Comparison of ENCODE assay signal across 8 mouse cellular contexts in genomic region chr2:128396008-128396346, GRCm38 (mm10).
DNase-seq lines count a peak whose midpoint lies in the region; ATAC-seq lines count a peak whose summit lies in the region.

No protein-coding gene starts in this region.

- H3K4me2 ChIP-seq in heart, embryonic 16.5 days (ENCODE audit: low read depth, low read length), result no peak overlapping the region
- no peak overlapping the region for H3K4me2 ChIP-seq in liver, embryonic 13.5 days
- H3K4me2 ChIP-seq in neural tube, embryonic 11.5 days (ENCODE audit: low read depth), result no peak overlapping the region
- H3K4me2 ChIP-seq in stomach, embryonic 16.5 days (ENCODE audit: low read depth, low read length), result no peak overlapping the region

- DNase-seq in c-Kit-negative CD71-positive TER-119-positive erythroid progenitor cells, embryonic 14.5 days (ENCODE audit: low read depth, low spot score), result peak; percentile 19
- peak; percentile 86 for DNase-seq in forebrain, embryonic 10.5 days (ENCODE audit: extremely low spot score, low spot score)
- DNase-seq in kidney, postnatal 25 days, result peak; percentile 91 to 97
- peak; percentile 61 for DNase-seq in liver, embryonic 13.5 days
- DNase-seq in neural tube, embryonic 11.5 days (ENCODE audit: low spot score), result peak; percentile 92

- H3K4me1 ChIP-seq in forebrain, embryonic 10.5 days, result peaks cover 44% of the 10 kb centered on the region
- H3K4me1 ChIP-seq in heart, embryonic 16.5 days (ENCODE audit: control insufficient read depth, insufficient read depth, low read length), result peaks cover 25% of the 10 kb centered on the region
- peaks cover 18% of the 10 kb centered on the region for H3K4me1 ChIP-seq in liver, embryonic 13.5 days (replicated peaks)
- H3K4me1 ChIP-seq in neural tube, embryonic 11.5 days (ENCODE audit: control insufficient read depth, insufficient read depth, low read length), result no peaks in the 10 kb centered on the region; the same call in 1 of the 2 replicates
- H3K4me1 ChIP-seq in stomach, embryonic 16.5 days (ENCODE audit: control insufficient read depth, insufficient read depth, low read length), result peaks cover 4% of the 10 kb centered on the region

- no peak overlapping the region for H3K27ac ChIP-seq in forebrain, embryonic 10.5 days
- no peak overlapping the region for H3K27ac ChIP-seq in heart, embryonic 16.5 days (ENCODE audit: low read length)
- H3K27ac ChIP-seq in liver, embryonic 13.5 days, result no peak overlapping the region
- H3K27ac ChIP-seq in neural tube, embryonic 11.5 days (ENCODE audit: low read depth, low read length), result no peak overlapping the region
- no peak overlapping the region for H3K27ac ChIP-seq in stomach, embryonic 16.5 days (ENCODE audit: low read length)

- no peaks in the 10 kb centered on the region for H3K9me3 ChIP-seq in forebrain, embryonic 10.5 days
- H3K9me3 ChIP-seq in heart, embryonic 16.5 days (replicated peaks; ENCODE audit: control insufficient read depth, low read length), result no peaks in the 10 kb centered on the region
- H3K9me3 ChIP-seq in liver, embryonic 13.5 days (replicated peaks), result no peaks in the 10 kb centered on the region
- H3K9me3 ChIP-seq in neural tube, embryonic 11.5 days (ENCODE audit: control insufficient read depth, low read length), result no peaks in the 10 kb centered on the region
- H3K9me3 ChIP-seq in stomach, embryonic 16.5 days (replicated peaks; ENCODE audit: control insufficient read depth, low read length), result no peaks in the 10 kb centered on the region

- H3K27me3 ChIP-seq in forebrain, embryonic 10.5 days (ENCODE audit: poor library complexity, severe bottlenecking), result peaks cover 34% of the 10 kb centered on the region
- no peaks in the 10 kb centered on the region for H3K27me3 ChIP-seq in heart, embryonic 16.5 days (ENCODE audit: control insufficient read depth, insufficient read depth, low read length)
- peaks cover 26% of the 10 kb centered on the region for H3K27me3 ChIP-seq in liver, embryonic 13.5 days
- H3K27me3 ChIP-seq in neural tube, embryonic 11.5 days (ENCODE audit: control insufficient read depth, insufficient read depth, low read length), result no peaks in the 10 kb centered on the region
- H3K27me3 ChIP-seq in stomach, embryonic 16.5 days (ENCODE audit: control insufficient read depth, insufficient read depth, low read length), result no peaks in the 10 kb centered on the region

- peak; percentile 88 for ATAC-seq in CD4-positive, CD25-positive, alpha-beta regulatory T cell, adult 4 months
- ATAC-seq in heart, embryonic 16.5 days (replicated peaks; ENCODE audit: extremely low read depth, insufficient read depth, low FRiP score), result peak; percentile 81
- ATAC-seq in liver, embryonic 13.5 days (ENCODE audit: low read depth), result peak; percentile 67
- ATAC-seq in neural tube, embryonic 11.5 days (ENCODE audit: insufficient read depth, low FRiP score, low TSS enrichment), result peak; percentile 77
- ATAC-seq in stomach, embryonic 16.5 days (ENCODE audit: insufficient read depth, low FRiP score), result peak; percentile 88

- no peaks in the 10 kb centered on the region for H3K36me3 ChIP-seq in forebrain, embryonic 10.5 days (replicated peaks)
- H3K36me3 ChIP-seq in heart, embryonic 16.5 days (ENCODE audit: control insufficient read depth, insufficient read depth), result no peaks in the 10 kb centered on the region
- no peaks in the 10 kb centered on the region for H3K36me3 ChIP-seq in liver, embryonic 13.5 days
- no peaks in the 10 kb centered on the region for H3K36me3 ChIP-seq in neural tube, embryonic 11.5 days (ENCODE audit: control insufficient read depth, insufficient read depth, low read length)
- no peaks in the 10 kb centered on the region for H3K36me3 ChIP-seq in stomach, embryonic 16.5 days (ENCODE audit: control insufficient read depth, insufficient read depth, low read length)

- no peak overlapping the region for H3K9ac ChIP-seq in heart, embryonic 16.5 days (ENCODE audit: low read length)
- H3K9ac ChIP-seq in liver, embryonic 13.5 days, result no peak overlapping the region
- no peak overlapping the region for H3K9ac ChIP-seq in neural tube, embryonic 11.5 days (ENCODE audit: low read length)
- no peak overlapping the region for H3K9ac ChIP-seq in stomach, embryonic 16.5 days (ENCODE audit: low read length)

- WGBS in forebrain, embryonic 10.5 days, result 4% methylated on average over 9 of the region's 9 CpGs
- WGBS in heart, embryonic 16.5 days, result 3% methylated on average over 9 of the region's 9 CpGs
- WGBS in liver, embryonic 13.5 days (ENCODE audit: insufficient replicate concordance), result 2% methylated on average over 9 of the region's 9 CpGs
- 5% methylated on average over 9 of the region's 9 CpGs for WGBS in neural tube, embryonic 11.5 days
- 2% methylated on average over 9 of the region's 9 CpGs for WGBS in stomach, embryonic 16.5 days

- no peak overlapping the region for H3K4me3 ChIP-seq in forebrain, embryonic 10.5 days
- no peak overlapping the region for H3K4me3 ChIP-seq in heart, embryonic 16.5 days (ENCODE audit: low read length)
- H3K4me3 ChIP-seq in liver, embryonic 13.5 days (replicated peaks), result no peak overlapping the region
- no peak overlapping the region for H3K4me3 ChIP-seq in neural tube, embryonic 11.5 days (ENCODE audit: low read depth, low read length)
- H3K4me3 ChIP-seq in stomach, embryonic 16.5 days (replicated peaks; ENCODE audit: low read length), result no peak overlapping the region

Comparison
In these comparisons a context has a peak if more than half of its experiments do, and no peak if none do; other contexts are left out.
1. DNase-seq: peak in every context shown above with its lines; median percentile 94 in kidney, postnatal 25 days; 92 in neural tube, embryonic 11.5 days; 86 in forebrain, embryonic 10.5 days; 61 in liver, embryonic 13.5 days; 19 in c-Kit-negative CD71-positive TER-119-positive erythroid progenitor cells, embryonic 14.5 days.